Mouse (Mus musculus) embryonic facial prominence, embryonic 15.5 days (tissue): Measurements from ENCODE around the gene Kbtbd8. TPM values are rescaled to one million over a fixed set of nuclear protein-coding genes. Genes with fewer than 3 reads are reported as not detected.

ENCODE experiments used
- ATAC-seq: fragments of 200-750 bp; cut with Nextera tagmentation; 2 replicates; pipeline ENCODE4 v1.8.0; 2017; ENCODE audit warnings: low read depth, moderate TSS enrichment; ENCODE audit not compliant: insufficient number of reproducible peaks, low FRiP score, low TSS enrichment
- H3K27ac ChIP-seq: fragments of 300-500 bp; sonication (generic); replicated peaks from 2 replicates; pipeline ENCODE4 v1.5.1; 2015; ENCODE audit warnings: mild to moderate bottlenecking, inconsistent platforms
- H3K27me3 ChIP-seq: fragments of 300-500 bp; sonication (generic); 2 replicates; pipeline ENCODE4 v1.6.1; 2015; ENCODE audit warnings: inconsistent platforms
- H3K36me3 ChIP-seq: fragments of 300-500 bp; sonication (generic); 2 replicates; pipeline ENCODE4 v1.6.1; 2015; ENCODE audit warnings: mild to moderate bottlenecking, inconsistent platforms
- H3K4me1 ChIP-seq: fragments of 300-500 bp; sonication (generic); 2 replicates; pipeline ENCODE4 v1.6.1; 2015; ENCODE audit warnings: inconsistent platforms
- H3K4me2 ChIP-seq: fragments of 300-500 bp; sonication (generic); replicated peaks from 2 replicates; pipeline ENCODE4 v1.6.1; 2015; ENCODE audit warnings: mild to moderate bottlenecking, inconsistent platforms
- H3K4me3 ChIP-seq: fragments of 300-500 bp; sonication (generic); replicated peaks from 2 replicates; pipeline ENCODE4 v1.5.1; 2015; ENCODE audit warnings: mild to moderate bottlenecking, inconsistent platforms
- H3K9ac ChIP-seq: fragments of 300-500 bp; sonication (generic); 2 replicates; pipeline ENCODE4 v1.6.1; 2015; ENCODE audit warnings: inconsistent platforms
- H3K9me3 ChIP-seq: fragments of 300-500 bp; sonication (generic); replicated peaks from 2 replicates; pipeline ENCODE4 v1.6.1; 2016; ENCODE audit warnings: inconsistent platforms
- WGBS: fragments of 180-500 bp; shearing (Covaris S2); methylation state at CpG from one replicate; pipeline ENCODE4 v1.1.7; 2015; 5-methylcytosine and 5-hydroxymethylcytosine counted together
- polyA plus RNA-seq: library from polyadenylated mRNA; unstranded; fragments of >200 nt; fragmentation: Nextera tagmentation; extraction: Ambion mirVana; gene quantifications from 2 replicates; pipeline ENCODE4 v1.2.1, GENCODE M21; 2015

The Kbtbd8 gene
- polyA plus RNA-seq, 1 experiment from 2014 or later, result 3.5 TPM

DNA sequence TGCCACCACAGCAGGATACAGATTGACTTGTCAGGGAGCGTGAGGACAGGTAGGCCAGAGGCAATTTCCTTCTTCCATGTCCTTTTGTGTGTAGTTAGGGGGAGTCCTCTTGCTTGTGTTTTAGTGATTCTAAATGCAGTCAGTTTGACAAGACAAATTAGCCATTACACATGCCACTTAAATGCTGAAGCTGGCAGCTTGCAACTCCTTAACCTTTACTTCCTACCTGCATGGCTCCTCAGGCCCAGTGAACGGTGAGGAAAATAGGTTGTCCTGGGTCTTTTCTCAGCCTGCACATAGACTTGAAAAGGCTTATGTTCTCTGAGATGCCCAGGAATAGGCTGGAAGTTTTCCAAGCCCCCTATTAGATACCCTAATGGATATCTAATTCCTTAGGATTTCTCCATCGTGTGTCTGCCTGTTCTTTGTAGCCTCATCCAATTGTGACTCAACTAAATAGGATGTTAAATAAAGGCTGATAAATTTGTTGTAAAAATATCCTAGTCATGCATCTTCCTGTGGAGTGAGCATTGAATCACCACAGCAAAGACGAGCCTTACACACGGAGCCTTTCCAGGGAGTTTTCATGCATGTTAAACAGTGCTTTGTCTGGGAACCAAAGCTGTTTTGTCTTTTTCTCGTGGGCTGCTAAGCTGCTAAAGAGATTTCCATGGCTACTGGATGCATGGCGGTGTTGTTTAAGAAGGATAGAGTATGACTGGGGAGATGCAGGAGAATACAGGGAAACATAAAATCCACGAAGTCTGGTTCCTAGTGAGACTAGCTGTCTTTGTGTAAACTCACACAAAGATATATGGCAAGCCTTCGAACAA, 57.5 kb downstream of the Kbtbd8 start:
- Histone ChIP-seq H3K9ac (no peak overlapping the region), H3K4me2 (no peak overlapping the region), H3K9me3 (no peaks in the 10 kb centered on the region), H3K4me1 (no peaks in the 10 kb centered on the region), H3K27ac (no peak overlapping the region), H3K27me3 (no peaks in the 10 kb centered on the region), H3K4me3 (no peak overlapping the region), H3K36me3 (no peaks in the 10 kb centered on the region)
- no peak for ATAC-seq
- 46% methylated on average over 9 of the region's 9 CpGs for WGBS

Other genes starting within 250 kb of the Kbtbd8 start
- gene Gm10234, start 204.9 kb downstream of the Kbtbd8 start, polyA plus RNA-seq, result not detected in 2 replicates